Mouse (Mus musculus): ENCODE results near the gene Hoxc8. TPM values are rescaled to one million over a fixed set of nuclear protein-coding genes. Genes with fewer than 3 reads are reported as not detected.

Gene Hoxc8
- polyA plus RNA-seq, 1 experiment from 2014 or later, result not detected

GRCm38 (mm10) chr15:102991782-102992181 is 1.4 kb downstream of the Hoxc8 start:
- peaks cover 5% of the 10 kb centered on the region; the same call in 1 of the 2 replicates for H3K4me1 ChIP-seq
- H3K27ac ChIP-seq (replicated peaks), result no peak overlapping the region
- no peak overlapping the region for H3K4me2 ChIP-seq
- H3K9me3 ChIP-seq, result no peaks in the 10 kb centered on the region
- no peaks in the 10 kb centered on the region for H3K36me3 ChIP-seq
- no peak overlapping the region for H3K9ac ChIP-seq
- no peak overlapping the region for H3K4me3 ChIP-seq
- whole genome bisulfite sequencing, result 3% methylated on average over 7 of the region's 7 CpGs
- H3K27me3 ChIP-seq (replicated peaks), result peaks cover 99% of the 10 kb centered on the region
- ATAC-seq (ENCODE audit: extremely low read depth, insufficient number of reproducible peaks, low FRiP score, low TSS enrichment), result no peak

- no peak overlapping the region for H3K9ac ChIP-seq
- H3K4me1 ChIP-seq, result peaks cover 5% of the 10 kb centered on the region; the same call in 1 of the 2 replicates
- WGBS, result 1% methylated on average over 11 of the region's 11 CpGs
- no peaks in the 10 kb centered on the region for H3K36me3 ChIP-seq
- H3K4me2 ChIP-seq, result no peak overlapping the region
- no peak for ATAC-seq (ENCODE audit: extremely low read depth, insufficient number of reproducible peaks, low FRiP score, low TSS enrichment)
- H3K27me3 ChIP-seq (replicated peaks), result peaks cover 99% of the 10 kb centered on the region
- H3K27ac ChIP-seq (replicated peaks), result no peak overlapping the region
- H3K9me3 ChIP-seq, result no peaks in the 10 kb centered on the region
- H3K4me3 ChIP-seq, result no peak overlapping the region
Measured at GRCm38 (mm10) chr15:102992206-102992605, 1.8 kb downstream of the Hoxc8 start.

GRCm38 (mm10) chr15:102992863-102993262 is 2.5 kb downstream of the Hoxc8 start:
- Histone ChIP-seq H3K27ac (replicated peaks) (no peak overlapping the region), H3K27me3 (replicated peaks) (peaks cover 99% of the 10 kb centered on the region), H3K36me3 (no peaks in the 10 kb centered on the region), H3K9ac (no peak overlapping the region), H3K9me3 (no peaks in the 10 kb centered on the region), H3K4me3 (no peak overlapping the region), H3K4me1 (peaks cover 5% of the 10 kb centered on the region; the same call in 1 of the 2 replicates), H3K4me2 (no peak overlapping the region)
- ATAC-seq (ENCODE audit: extremely low read depth, insufficient number of reproducible peaks, low FRiP score, low TSS enrichment), result no peak
- 4% methylated on average over 3 of the region's 3 CpGs for WGBS

- peaks cover 29% of the 10 kb centered on the region for H3K4me1 ChIP-seq
- no peak overlapping the region for H3K9ac ChIP-seq
- H3K36me3 ChIP-seq, result no peaks in the 10 kb centered on the region
- no peak overlapping the region for H3K4me3 ChIP-seq
- no peak overlapping the region for H3K27ac ChIP-seq (replicated peaks)
- peaks cover 99% of the 10 kb centered on the region for H3K27me3 ChIP-seq (replicated peaks)
- no peaks in the 10 kb centered on the region for H3K9me3 ChIP-seq
- no peak for ATAC-seq (ENCODE audit: extremely low read depth, insufficient number of reproducible peaks, low FRiP score, low TSS enrichment)
- no peak overlapping the region for H3K4me2 ChIP-seq
- 3% methylated on average over 9 of the region's 9 CpGs for WGBS
Measured at GRCm38 (mm10) chr15:102996548-102996947, 6.1 kb downstream of the Hoxc8 start.

- Histone ChIP-seq H3K9me3 (no peaks in the 10 kb centered on the region), H3K27ac (replicated peaks) (no peak overlapping the region), H3K4me1 (peaks cover 30% of the 10 kb centered on the region), H3K9ac (no peak overlapping the region), H3K4me2 (no peak overlapping the region), H3K4me3 (no peak overlapping the region), H3K36me3 (no peaks in the 10 kb centered on the region), H3K27me3 (replicated peaks) (peaks cover 99% of the 10 kb centered on the region)
- ATAC-seq (ENCODE audit: extremely low read depth, insufficient number of reproducible peaks, low FRiP score, low TSS enrichment), result no peak
- WGBS, result 1% methylated on average over 3 of the region's 3 CpGs
Measured at GRCm38 (mm10) chr15:102997431-102997830, 7.0 kb downstream of the Hoxc8 start.

- peaks cover 99% of the 10 kb centered on the region for H3K27me3 ChIP-seq (replicated peaks)
- H3K4me3 ChIP-seq, result peak within 1 kb of the TSS; percentile 59
- WGBS, result 3% methylated on average over 19 of the region's 19 CpGs
- peaks cover 30% of the 10 kb centered on the region for H3K4me1 ChIP-seq
- peak within 1 kb of the TSS; percentile 81 for H3K4me2 ChIP-seq
- H3K36me3 ChIP-seq, result no peaks in the 10 kb centered on the region
- H3K27ac ChIP-seq (replicated peaks), result no peak within 1 kb of the TSS
- ATAC-seq (ENCODE audit: extremely low read depth, insufficient number of reproducible peaks, low FRiP score, low TSS enrichment), result no peak
- H3K9me3 ChIP-seq, result no peaks in the 10 kb centered on the region
- peak within 1 kb of the TSS; percentile 81 for H3K9ac ChIP-seq
Measured at GRCm38 (mm10) chr15:102997939-102998355, 7.5 kb downstream of the Hoxc8 start, which contains the start of gene Hoxc6. Hoxc6 (plus strand) TSS chr15:102998257.

- peaks cover 30% of the 10 kb centered on the region for H3K4me1 ChIP-seq
- H3K27ac ChIP-seq (replicated peaks), result no peak overlapping the region
- peak overlapping the region; percentile 81; the same call in 1 of the 2 replicates for H3K9ac ChIP-seq
- H3K4me3 ChIP-seq, result peak overlapping the region; percentile 59
- H3K36me3 ChIP-seq, result no peaks in the 10 kb centered on the region
- peaks cover 100% of the 10 kb centered on the region for H3K27me3 ChIP-seq (replicated peaks)
- no peak for ATAC-seq (ENCODE audit: extremely low read depth, insufficient number of reproducible peaks, low FRiP score, low TSS enrichment)
- H3K4me2 ChIP-seq, result peak overlapping the region; percentile 81
- 1% methylated on average over 19 of the region's 19 CpGs for WGBS
- H3K9me3 ChIP-seq, result no peaks in the 10 kb centered on the region
Measured at GRCm38 (mm10) chr15:102998608-102999182, 8.3 kb downstream of the Hoxc8 start.

- Histone ChIP-seq H3K27me3 (replicated peaks) (peaks cover 100% of the 10 kb centered on the region), H3K27ac (replicated peaks) (no peak overlapping the region), H3K9ac (peak overlapping the region; percentile 81), H3K9me3 (no peaks in the 10 kb centered on the region), H3K4me3 (peak overlapping the region; percentile 59), H3K4me2 (peak overlapping the region; percentile 81), H3K4me1 (peaks cover 30% of the 10 kb centered on the region), H3K36me3 (no peaks in the 10 kb centered on the region)
- ATAC-seq (ENCODE audit: extremely low read depth, insufficient number of reproducible peaks, low FRiP score, low TSS enrichment), result peak; percentile 47; the same call in 1 of the 2 replicates
- WGBS, result under 1% methylated on average over 33 of the region's 33 CpGs
Measured at GRCm38 (mm10) chr15:102999183-102999831, 8.9 kb downstream of the Hoxc8 start.

- no peak overlapping the region for H3K27ac ChIP-seq (replicated peaks)
- peaks cover 30% of the 10 kb centered on the region for H3K4me1 ChIP-seq
- 14% methylated on average over 11 of the region's 11 CpGs for WGBS
- no peak overlapping the region for H3K9ac ChIP-seq
- H3K27me3 ChIP-seq (replicated peaks), result peaks cover 100% of the 10 kb centered on the region
- H3K4me2 ChIP-seq, result peak overlapping the region; percentile 81
- H3K36me3 ChIP-seq, result no peaks in the 10 kb centered on the region
- H3K9me3 ChIP-seq, result no peaks in the 10 kb centered on the region
- ATAC-seq (ENCODE audit: extremely low read depth, insufficient number of reproducible peaks, low FRiP score, low TSS enrichment), result no peak
- peak overlapping the region; percentile 59 for H3K4me3 ChIP-seq
Measured at GRCm38 (mm10) chr15:102999955-103000354, 9.5 kb downstream of the Hoxc8 start.

- H3K27me3 ChIP-seq (replicated peaks), result peaks cover 100% of the 10 kb centered on the region
- H3K4me1 ChIP-seq, result peaks cover 30% of the 10 kb centered on the region
- H3K36me3 ChIP-seq, result no peaks in the 10 kb centered on the region
- 8% methylated on average over 24 of the region's 24 CpGs for WGBS
- no peak overlapping the region for H3K27ac ChIP-seq (replicated peaks)
- peak overlapping the region; percentile 21 for H3K4me3 ChIP-seq
- peak overlapping the region; percentile 65 for H3K9ac ChIP-seq
- peak overlapping the region; percentile 81 for H3K4me2 ChIP-seq
- ATAC-seq (ENCODE audit: extremely low read depth, insufficient number of reproducible peaks, low FRiP score, low TSS enrichment), result no peak
- no peaks in the 10 kb centered on the region for H3K9me3 ChIP-seq
Measured at GRCm38 (mm10) chr15:103000501-103000901, 10.1 kb downstream of the Hoxc8 start.

GRCm38 (mm10) chr15:103001370-103001769 is 11.0 kb downstream of the Hoxc8 start:
- WGBS, result 19% methylated on average over 2 of the region's 2 CpGs
- H3K4me1 ChIP-seq, result peaks cover 30% of the 10 kb centered on the region
- peaks cover 100% of the 10 kb centered on the region for H3K27me3 ChIP-seq (replicated peaks)
- no peaks in the 10 kb centered on the region for H3K9me3 ChIP-seq
- no peaks in the 10 kb centered on the region for H3K36me3 ChIP-seq
- peak overlapping the region; percentile 81 for H3K4me2 ChIP-seq
- no peak overlapping the region for H3K4me3 ChIP-seq
- no peak overlapping the region for H3K9ac ChIP-seq
- no peak overlapping the region for H3K27ac ChIP-seq (replicated peaks)
- ATAC-seq (ENCODE audit: extremely low read depth, insufficient number of reproducible peaks, low FRiP score, low TSS enrichment), result no peak
